Mouse (Mus musculus): ENCODE measurements at regions not wholly inside any gene's neighbourhood (a gene's known extent, or its start where the extent isn't known, plus 50 kb on each side); places are given as distances from the start of the nearest gene placed in this dataset.

DNA sequence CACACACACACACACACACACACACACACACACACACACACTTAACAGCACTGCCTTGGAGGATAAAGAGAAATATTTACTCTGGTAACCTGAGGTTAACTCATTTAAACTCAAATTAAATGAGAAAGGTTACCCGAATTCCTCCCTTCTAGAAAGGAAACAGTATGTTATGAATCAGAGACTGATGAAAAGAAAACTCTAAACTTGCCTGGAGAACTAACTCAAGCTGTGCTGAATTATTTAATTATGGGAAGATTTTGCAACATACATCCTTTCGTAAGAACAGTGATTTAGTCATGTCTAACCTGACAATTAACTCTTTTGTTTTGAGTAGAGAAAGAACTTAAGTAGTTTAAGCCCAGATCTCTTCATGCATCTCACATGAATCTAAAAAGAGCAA lies 289.4 kb downstream of the Epha7 start:
- H3K27me3 ChIP-seq (replicated peaks): no peaks in the 10 kb centered on the region
- H3K9ac ChIP-seq (ENCODE audit: insufficient read depth, low read depth): no peak overlapping the region
- H3K9me3 ChIP-seq (replicated peaks; ENCODE audit: low read length): peaks cover 24% of the 10 kb centered on the region
- H3K4me3 ChIP-seq (replicated peaks in 1 of 3; ENCODE audit: low read depth in 2 of 3, low read length in 2 of 3, poor library complexity in 1 of 3): no peak overlapping the region
- no peak overlapping the region for H3K27ac ChIP-seq (ENCODE audit: insufficient read depth, low read depth)
- H3K79me2 ChIP-seq (replicated peaks; ENCODE audit: control insufficient read depth, extremely low read depth, insufficient read depth, poor library complexity, severe bottlenecking): no peaks in the 10 kb centered on the region
- no peak for TF ChIP-seq MYC (IDR thresholded peaks at IDR 0.05; ENCODE audit: low read depth, low read length)
- no peak for TF ChIP-seq ETS1 (conservative IDR thresholded peaks at IDR 0.05; ENCODE audit: low read depth, low read length)
- no peak for TF ChIP-seq ZC3H11A (IDR thresholded peaks at IDR 0.05; ENCODE audit: low read depth, low read length)
- TF ChIP-seq SIN3A (IDR thresholded peaks at IDR 0.05; ENCODE audit: low read length): no peak
- TF ChIP-seq HCFC1 (IDR thresholded peaks at IDR 0.05; ENCODE audit: low read depth, low read length): no peak
- TF ChIP-seq BHLHE40 (IDR thresholded peaks at IDR 0.05; ENCODE audit: low read depth, low read length): no peak
- TF ChIP-seq ZMIZ1 (IDR thresholded peaks at IDR 0.05; ENCODE audit: low read depth, low read length): no peak
- TF ChIP-seq ELF1 (IDR thresholded peaks at IDR 0.05; ENCODE audit: low read depth, low read length): no peak
- no peak for TF ChIP-seq EP300 (IDR thresholded peaks at IDR 0.05; ENCODE audit: low read length)
- TF ChIP-seq NELFE (IDR thresholded peaks at IDR 0.05; ENCODE audit: low read depth, low read length): no peak
- no peak for TF ChIP-seq CTCF (conservative IDR thresholded peaks at IDR 0.05 in 1 of 2, IDR thresholded peaks at IDR 0.05 in 1 of 2; ENCODE audit: low read depth in 2 of 2, low read length in 2 of 2)
- TF ChIP-seq NRF1 (IDR thresholded peaks at IDR 0.05; ENCODE audit: low read depth, low read length): no peak
- TF ChIP-seq TCF12 (IDR thresholded peaks at IDR 0.05; ENCODE audit: low read depth, low read length): no peak
- in situ Hi-C loops (cut with MboI; ENCODE audit: low pct_ligation_motif_present, low pct_unique_long_range_greater_than_20kb, low sequenced_read_pairs): no loop called here
- no peak overlapping the region for H3K4me2 ChIP-seq (ENCODE audit: insufficient read depth, low read depth, poor library complexity, severe bottlenecking)
- dilution Hi-C loops (cut with MboI; ENCODE audit: extremely low pct_ligation_motif_present, extremely low pct_unique_long_range_greater_than_20kb, low sequenced_read_pairs): no loop called here
- DNase-seq (ENCODE audit: extremely low read depth): no peak
- H3K4me1 ChIP-seq (ENCODE audit: control insufficient read depth in 1 of 2, insufficient read depth in 2 of 2): no peaks in the 10 kb centered on the region
- H3K36me3 ChIP-seq (replicated peaks in 1 of 2; ENCODE audit: control insufficient read depth in 1 of 2, insufficient read depth in 1 of 2, low read length in 1 of 2): no peaks in the 10 kb centered on the region

DNA sequence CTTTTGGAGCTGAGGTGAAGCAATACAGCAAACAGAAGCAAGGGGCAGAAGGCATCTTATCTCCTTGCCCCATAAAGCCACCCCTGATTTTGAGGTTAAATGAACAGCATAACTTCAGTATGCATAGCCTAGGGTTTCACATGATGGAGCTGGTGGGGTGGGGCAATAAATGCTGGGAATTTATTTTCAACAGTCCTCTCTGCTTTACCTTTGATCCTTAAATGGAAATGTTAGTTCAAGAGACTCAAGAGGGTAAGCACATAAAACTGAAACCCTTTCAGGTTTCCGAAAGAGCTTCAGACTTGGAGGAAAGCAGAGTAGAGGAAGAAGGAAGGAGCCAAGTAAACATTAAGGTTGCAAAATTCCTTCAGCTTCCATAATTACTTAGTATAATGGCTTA lies 290.5 kb downstream of the Epha7 start:
- TF ChIP-seq USF2 (conservative IDR thresholded peaks at IDR 0.05; ENCODE audit: low read depth, low read length): no peak
- TF ChIP-seq ZMIZ1 (IDR thresholded peaks at IDR 0.05; ENCODE audit: low read depth, low read length): no peak
- TF ChIP-seq TCF12 (IDR thresholded peaks at IDR 0.05; ENCODE audit: low read depth, low read length): no peak
- TF ChIP-seq CTCF (conservative IDR thresholded peaks at IDR 0.05 in 1 of 2, IDR thresholded peaks at IDR 0.05 in 1 of 2; ENCODE audit: low read depth in 2 of 2, low read length in 2 of 2): no peak
- no peak for TF ChIP-seq IRF4 (IDR thresholded peaks at IDR 0.05; ENCODE audit: low read depth, low read length)
- TF ChIP-seq POLR2A (IDR thresholded peaks at IDR 0.05; ENCODE audit: low read depth, low read length): no peak
- TF ChIP-seq TBP (conservative IDR thresholded peaks at IDR 0.05; ENCODE audit: low read depth, low read length): no peak
- no peak for TF ChIP-seq ZKSCAN1 (IDR thresholded peaks at IDR 0.05; ENCODE audit: borderline replicate concordance, low read depth, low read length)
- no peak for TF ChIP-seq NRF1 (IDR thresholded peaks at IDR 0.05; ENCODE audit: low read depth, low read length)
- TF ChIP-seq MEF2A (IDR thresholded peaks at IDR 0.05; ENCODE audit: borderline replicate concordance, low read depth, low read length): no peak
- no peak for TF ChIP-seq SIN3A (IDR thresholded peaks at IDR 0.05; ENCODE audit: low read length)
- Histone ChIP-seq H3K27me3 (replicated peaks) (no peaks in the 10 kb centered on the region), H3K36me3 (replicated peaks in 1 of 2; ENCODE audit: control insufficient read depth in 1 of 2, insufficient read depth in 1 of 2, low read length in 1 of 2) (no peaks in the 10 kb centered on the region), H3K4me1 (ENCODE audit: control insufficient read depth in 1 of 2, insufficient read depth in 2 of 2) (no peaks in the 10 kb centered on the region), H3K9ac (ENCODE audit: insufficient read depth, low read depth) (no peak overlapping the region), H3K79me2 (replicated peaks; ENCODE audit: control insufficient read depth, extremely low read depth, insufficient read depth, poor library complexity, severe bottlenecking) (no peaks in the 10 kb centered on the region), H3K27ac (ENCODE audit: insufficient read depth, low read depth) (no peak overlapping the region), H3K9me3 (replicated peaks; ENCODE audit: low read length) (peaks cover 22% of the 10 kb centered on the region), H3K4me3 (replicated peaks in 1 of 3; ENCODE audit: low read depth in 2 of 3, low read length in 2 of 3, poor library complexity in 1 of 3) (no peak overlapping the region), H3K4me2 (ENCODE audit: insufficient read depth, low read depth, poor library complexity, severe bottlenecking) (no peak overlapping the region)
- in situ Hi-C loops (cut with MboI; ENCODE audit: low pct_ligation_motif_present, low pct_unique_long_range_greater_than_20kb, low sequenced_read_pairs): no loop called here
- dilution Hi-C loops (cut with MboI; ENCODE audit: extremely low pct_ligation_motif_present, extremely low pct_unique_long_range_greater_than_20kb, low sequenced_read_pairs): no loop called here
- no peak for DNase-seq (ENCODE audit: extremely low read depth)

Data from CH12.LX (cell line).